Mouse (Mus musculus): ENCODE measurements around the gene Prdx1. TPM values are rescaled to one million over a fixed set of nuclear protein-coding genes. Genes with fewer than 3 reads are reported as not detected.

Gene Prdx1
- polyA plus RNA-seq, 1 experiment = 99.5 TPM

DNA sequence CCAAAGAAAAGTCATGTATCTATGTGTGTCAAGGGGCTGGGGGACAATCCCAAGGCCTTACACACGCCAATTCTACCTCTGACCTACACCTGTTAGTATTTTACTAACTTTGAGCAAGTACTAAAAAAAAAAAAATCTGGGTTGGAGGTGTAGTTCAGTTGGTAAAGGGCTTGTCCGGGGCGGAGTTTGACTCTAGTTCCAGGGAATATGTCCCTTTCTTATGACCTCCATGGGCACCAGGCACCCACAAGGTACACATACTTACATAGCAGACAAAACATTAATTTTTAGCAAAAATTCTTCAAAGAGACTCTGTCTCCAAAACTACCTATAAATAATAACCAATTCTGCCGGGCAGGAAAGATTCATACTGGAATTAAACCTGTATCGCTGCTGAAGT, 35.0 kb upstream of the Prdx1 start:
- WGBS = 46% methylated on average over 5 of the region's 5 CpGs
- Histone ChIP-seq H3K4me1 (replicated peaks; ENCODE audit: control insufficient read depth, insufficient read depth, low read length) (peaks cover 5% of the 10 kb centered on the region; the same call in 1 of the 2 replicates), H3K27me3 (ENCODE audit: control insufficient read depth, insufficient read depth, low read length) (no peaks in the 10 kb centered on the region), H3K4me3 (ENCODE audit: control insufficient read depth, insufficient read depth, low read length) (no peak overlapping the region; the same call in 1 of the 2 replicates), H3K27ac (ENCODE audit: control insufficient read depth, insufficient read depth, low read length) (no peak overlapping the region), H3K36me3 (ENCODE audit: control insufficient read depth, insufficient read depth, low read length) (peaks cover 7% of the 10 kb centered on the region; the same call in 1 of the 2 replicates)
- no peak for TF ChIP-seq CTCF (IDR thresholded peaks at IDR 0.05; ENCODE audit: borderline replicate concordance, control insufficient read depth, extremely low read depth, insufficient read depth, low read length, poor library complexity)
- TF ChIP-seq POLR2A (IDR thresholded peaks at IDR 0.05; ENCODE audit: control insufficient read depth, extremely low read depth, insufficient read depth, low read length, poor library complexity) = no peak
- no peak for DNase-seq

- TF ChIP-seq POLR2A (IDR thresholded peaks at IDR 0.05; ENCODE audit: control insufficient read depth, extremely low read depth, insufficient read depth, low read length, poor library complexity) (peak; percentile 68; the same call in 1 of the 2 replicates), CTCF (IDR thresholded peaks at IDR 0.05; ENCODE audit: borderline replicate concordance, control insufficient read depth, extremely low read depth, insufficient read depth, low read length, poor library complexity) (no peak)
- DNase-seq = peak; percentile 94
- Histone ChIP-seq H3K4me3 (ENCODE audit: control insufficient read depth, insufficient read depth, low read length) (peak within 1 kb of the TSS; percentile 98), H3K27ac (ENCODE audit: control insufficient read depth, insufficient read depth, low read length) (peak within 1 kb of the TSS; percentile 4; the same call in 1 of the 2 replicates), H3K27me3 (ENCODE audit: control insufficient read depth, insufficient read depth, low read length) (no peaks in the 10 kb centered on the region), H3K4me1 (replicated peaks; ENCODE audit: control insufficient read depth, insufficient read depth, low read length) (peaks cover 5% of the 10 kb centered on the region; the same call in 1 of the 2 replicates), H3K36me3 (ENCODE audit: control insufficient read depth, insufficient read depth, low read length) (peaks cover 7% of the 10 kb centered on the region; the same call in 1 of the 2 replicates)
- WGBS = under 1% methylated on average over 39 of the region's 39 CpGs
Observed at GRCm38 (mm10) chr4:116650924-116651796, 34.2 kb upstream of the Prdx1 start, which contains the start of gene Akr1a1. Gene Akr1a1 (minus strand): TSS chr4:116651680.

DNA sequence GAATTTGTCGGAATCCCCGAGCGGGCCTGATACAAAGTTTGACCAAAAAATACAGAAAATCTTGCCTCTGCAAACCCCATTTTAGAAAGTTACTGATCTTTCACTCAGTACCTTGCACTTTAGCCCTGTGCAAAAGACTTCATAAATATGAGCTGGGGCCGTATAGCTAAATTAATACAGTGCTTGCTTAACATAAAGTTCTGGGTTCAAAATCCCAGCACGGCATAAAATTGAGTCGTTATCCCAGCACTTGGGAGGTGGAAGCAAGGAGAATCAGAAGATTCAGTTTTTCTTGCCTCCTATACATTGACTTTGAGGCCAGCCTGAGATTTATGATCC, 33.6 kb upstream of the Prdx1 start:
- Histone ChIP-seq H3K36me3 (ENCODE audit: control insufficient read depth, insufficient read depth, low read length) (peaks cover 7% of the 10 kb centered on the region; the same call in 1 of the 2 replicates), H3K27me3 (ENCODE audit: control insufficient read depth, insufficient read depth, low read length) (no peaks in the 10 kb centered on the region), H3K4me3 (ENCODE audit: control insufficient read depth, insufficient read depth, low read length) (no peak overlapping the region), H3K27ac (ENCODE audit: control insufficient read depth, insufficient read depth, low read length) (no peak overlapping the region), H3K4me1 (replicated peaks; ENCODE audit: control insufficient read depth, insufficient read depth, low read length) (peaks cover 5% of the 10 kb centered on the region; the same call in 1 of the 2 replicates)
- TF ChIP-seq CTCF (IDR thresholded peaks at IDR 0.05; ENCODE audit: borderline replicate concordance, control insufficient read depth, extremely low read depth, insufficient read depth, low read length, poor library complexity) (no peak), POLR2A (IDR thresholded peaks at IDR 0.05; ENCODE audit: control insufficient read depth, extremely low read depth, insufficient read depth, low read length, poor library complexity) (no peak)
- 8% methylated on average over 6 of the region's 6 CpGs for WGBS
- no peak for DNase-seq

- TF ChIP-seq CTCF (IDR thresholded peaks at IDR 0.05; ENCODE audit: borderline replicate concordance, control insufficient read depth, extremely low read depth, insufficient read depth, low read length, poor library complexity) = no peak
- TF ChIP-seq POLR2A (IDR thresholded peaks at IDR 0.05; ENCODE audit: control insufficient read depth, extremely low read depth, insufficient read depth, low read length, poor library complexity) = no peak
- H3K4me3 ChIP-seq (ENCODE audit: control insufficient read depth, insufficient read depth, low read length) = no peak overlapping the region
- H3K27ac ChIP-seq (ENCODE audit: control insufficient read depth, insufficient read depth, low read length) = no peak overlapping the region
- no peaks in the 10 kb centered on the region for H3K27me3 ChIP-seq (ENCODE audit: control insufficient read depth, insufficient read depth, low read length)
- no peak for DNase-seq
- peaks cover 5% of the 10 kb centered on the region; the same call in 1 of the 2 replicates for H3K4me1 ChIP-seq (replicated peaks; ENCODE audit: control insufficient read depth, insufficient read depth, low read length)
- WGBS = 95% methylated on average over 6 of the region's 6 CpGs
- no peaks in the 10 kb centered on the region for H3K36me3 ChIP-seq (ENCODE audit: control insufficient read depth, insufficient read depth, low read length)
Observed at GRCm38 (mm10) chr4:116653228-116653627, 32.1 kb upstream of the Prdx1 start.

DNA sequence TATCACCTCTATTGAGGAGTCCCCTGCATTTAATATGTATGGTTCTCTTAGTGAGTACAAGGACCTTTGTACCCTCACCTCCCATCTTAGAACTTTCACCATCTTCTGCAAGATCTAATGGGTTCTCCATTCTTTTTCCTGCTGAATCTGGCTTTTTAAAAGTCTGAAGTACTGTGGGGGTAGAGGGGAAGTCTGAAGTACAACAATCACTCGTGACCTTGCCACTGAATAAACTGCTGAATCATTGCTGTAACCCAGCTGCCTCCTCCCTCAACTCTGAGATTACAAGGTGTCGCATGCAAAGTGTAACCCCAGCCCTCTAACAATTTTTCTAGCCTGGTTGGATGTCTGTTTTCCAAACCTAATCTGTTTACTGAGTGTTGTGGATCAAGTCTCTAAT, 30.2 kb upstream of the Prdx1 start:
- H3K27me3 ChIP-seq (ENCODE audit: control insufficient read depth, insufficient read depth, low read length) = no peaks in the 10 kb centered on the region
- DNase-seq = no peak
- TF ChIP-seq CTCF (IDR thresholded peaks at IDR 0.05; ENCODE audit: borderline replicate concordance, control insufficient read depth, extremely low read depth, insufficient read depth, low read length, poor library complexity) (no peak), POLR2A (IDR thresholded peaks at IDR 0.05; ENCODE audit: control insufficient read depth, extremely low read depth, insufficient read depth, low read length, poor library complexity) (no peak)
- no peaks in the 10 kb centered on the region for H3K36me3 ChIP-seq (ENCODE audit: control insufficient read depth, insufficient read depth, low read length)
- no peak overlapping the region for H3K4me3 ChIP-seq (ENCODE audit: control insufficient read depth, insufficient read depth, low read length)
- peaks cover 3% of the 10 kb centered on the region; the same call in 1 of the 2 replicates for H3K4me1 ChIP-seq (replicated peaks; ENCODE audit: control insufficient read depth, insufficient read depth, low read length)
- 19% methylated on average over 2 of the region's 2 CpGs for WGBS
- no peak overlapping the region for H3K27ac ChIP-seq (ENCODE audit: control insufficient read depth, insufficient read depth, low read length)

DNA sequence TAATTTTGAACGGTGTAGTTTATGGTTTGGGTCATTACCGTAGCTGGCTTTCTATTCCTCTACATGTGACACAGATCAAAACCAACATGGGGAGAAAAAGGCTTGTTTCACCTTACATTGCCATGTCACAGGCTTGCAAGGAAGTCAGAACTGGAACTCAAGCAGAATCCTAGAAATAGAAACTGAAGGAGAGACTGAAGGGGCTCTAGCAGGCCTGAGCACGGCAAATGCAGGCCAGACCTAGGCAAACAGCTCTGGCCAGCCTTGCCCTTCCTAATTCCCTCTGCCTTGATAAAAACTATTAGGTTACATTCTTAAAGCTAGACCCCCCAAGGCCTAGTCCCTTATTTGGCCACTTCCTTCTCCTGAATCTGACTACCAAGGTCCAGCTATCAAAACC, 29.7 kb upstream of the Prdx1 start:
- no peak for TF ChIP-seq CTCF (IDR thresholded peaks at IDR 0.05; ENCODE audit: borderline replicate concordance, control insufficient read depth, extremely low read depth, insufficient read depth, low read length, poor library complexity)
- no peak for TF ChIP-seq POLR2A (IDR thresholded peaks at IDR 0.05; ENCODE audit: control insufficient read depth, extremely low read depth, insufficient read depth, low read length, poor library complexity)
- Histone ChIP-seq H3K27me3 (ENCODE audit: control insufficient read depth, insufficient read depth, low read length) (no peaks in the 10 kb centered on the region), H3K4me1 (replicated peaks; ENCODE audit: control insufficient read depth, insufficient read depth, low read length) (no peaks in the 10 kb centered on the region), H3K27ac (ENCODE audit: control insufficient read depth, insufficient read depth, low read length) (no peak overlapping the region), H3K4me3 (ENCODE audit: control insufficient read depth, insufficient read depth, low read length) (no peak overlapping the region), H3K36me3 (ENCODE audit: control insufficient read depth, insufficient read depth, low read length) (no peaks in the 10 kb centered on the region)
- WGBS = 84% methylated on average over 3 of the region's 3 CpGs
- DNase-seq = no peak

All from thymus, adult 2 months (tissue).